Mouse (Mus musculus) kidney, postnatal 25 days (tissue): ENCODE data around the gene Ldlrap1.

Source experiments
- DNase-seq, 2 experiments: peaks; one replicate each; pipeline ENCODE4 v3.0.0; 2021; ENCODE audit warnings: mixed read lengths in 2 of 2

Ldlrap1 gene

DNA sequence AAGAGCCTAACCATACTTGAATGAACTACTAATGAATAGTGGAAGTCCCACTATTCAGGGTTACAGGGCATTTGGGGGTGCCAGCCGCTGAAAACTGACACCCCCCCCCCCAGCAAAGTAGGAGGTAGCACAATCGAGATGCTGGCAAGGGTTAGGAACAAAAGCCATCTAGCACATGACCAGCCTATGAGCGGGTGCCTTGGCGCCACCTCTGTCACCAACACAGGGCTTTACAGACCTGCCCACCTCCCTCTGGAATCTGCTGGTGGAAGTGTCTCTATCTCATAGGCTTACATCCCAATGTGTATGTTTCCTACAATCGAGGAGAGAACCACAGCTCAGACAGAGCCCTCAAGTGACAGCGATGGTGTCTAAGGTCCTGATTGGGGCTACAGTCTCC is 17.0 kb downstream of the Ldlrap1 start:
- no peak for DNase-seq

DNA sequence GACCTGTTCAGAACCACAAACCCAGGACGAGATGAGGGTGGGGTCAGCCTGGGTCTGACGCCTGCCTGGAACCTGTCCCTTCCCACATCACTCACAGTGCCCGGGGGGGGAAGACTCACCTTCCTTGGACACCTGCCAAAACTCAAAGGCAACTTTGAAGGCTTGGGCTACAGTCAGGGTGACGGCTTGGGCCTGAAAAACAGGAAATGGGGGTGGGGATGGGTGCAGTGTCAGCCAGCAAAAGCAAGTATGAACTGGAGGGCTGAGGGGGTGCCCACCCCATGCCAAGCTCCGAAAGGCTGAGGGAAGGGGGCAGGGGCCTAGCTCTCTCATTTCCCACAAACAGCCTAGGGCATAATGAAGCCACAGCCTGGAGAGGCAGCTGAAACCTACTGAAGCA is 17.6 kb downstream of the Ldlrap1 start:
- no peak for DNase-seq

DNA sequence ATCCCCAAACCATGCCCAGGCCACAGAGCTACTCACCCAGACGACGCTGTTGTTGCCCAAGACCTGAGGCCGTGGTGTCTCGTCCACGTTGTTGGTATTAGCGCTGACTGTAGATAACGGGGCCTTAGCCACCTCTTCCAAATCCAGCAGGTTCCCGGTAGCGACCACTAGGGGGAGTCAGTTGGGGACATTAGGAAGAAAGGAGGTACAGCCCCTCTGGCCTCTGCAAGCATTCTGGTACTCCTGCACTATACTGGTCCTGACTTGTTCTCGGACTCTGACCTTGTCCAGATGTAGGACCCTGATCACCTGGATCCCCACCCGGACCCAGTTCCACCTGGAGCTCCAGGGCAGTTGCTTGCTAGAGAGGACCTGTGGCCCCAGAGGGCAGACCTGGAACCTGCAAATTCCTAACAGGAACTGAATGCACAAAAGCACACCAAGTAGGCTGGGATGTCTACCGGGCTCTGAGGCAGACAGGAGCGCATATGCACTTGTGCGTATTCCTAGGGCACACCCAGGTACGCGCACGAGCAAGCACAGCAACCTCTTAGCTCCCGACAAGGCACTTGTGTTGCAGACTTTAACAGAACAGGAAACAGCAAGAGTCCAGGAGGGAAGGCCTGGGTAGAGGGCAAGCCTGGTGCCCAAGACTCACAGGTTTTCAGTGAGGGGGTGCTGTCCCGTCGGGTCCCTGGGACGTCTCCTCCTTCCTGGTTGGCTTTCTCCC is 18.4 kb downstream of the Ldlrap1 start:
- no peak for DNase-seq

DNA sequence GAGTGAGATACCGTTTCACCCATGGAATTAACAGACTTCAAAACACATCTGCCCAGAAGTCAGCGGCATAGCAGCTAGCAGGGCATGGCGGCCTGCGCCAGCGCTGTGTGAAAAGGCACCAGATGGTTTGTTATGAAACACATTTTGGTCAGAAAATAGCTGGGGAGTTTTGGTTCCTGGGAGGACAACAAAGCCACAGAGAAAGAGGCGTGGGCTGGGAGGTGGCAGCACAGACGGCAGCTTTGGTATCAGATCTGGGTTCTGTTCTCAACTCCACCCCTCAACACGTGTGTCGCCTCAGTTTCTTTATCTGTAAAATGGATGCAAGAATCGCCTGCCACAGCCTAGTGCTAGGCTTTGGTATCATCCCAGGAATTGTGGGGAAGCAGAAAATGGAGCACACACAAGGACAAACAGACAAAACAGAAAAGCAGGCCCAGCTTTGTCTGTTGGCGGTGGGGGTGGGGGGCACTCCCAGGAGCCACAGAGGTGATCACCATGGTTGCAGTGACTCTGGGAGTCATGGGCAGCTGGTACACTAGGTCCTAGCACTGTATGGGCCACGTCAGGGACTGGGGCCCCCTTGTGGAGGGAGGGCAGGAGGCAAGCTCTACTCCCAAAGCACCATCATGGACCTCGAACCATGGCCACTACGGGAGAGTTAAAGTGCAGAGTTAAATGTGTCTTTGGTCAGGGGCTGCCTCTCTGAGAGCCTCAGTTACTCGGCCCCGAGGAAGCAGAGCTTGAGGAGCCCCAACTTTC is 21.7 kb downstream of the Ldlrap1 start:
- DNase-seq: no peak

DNA sequence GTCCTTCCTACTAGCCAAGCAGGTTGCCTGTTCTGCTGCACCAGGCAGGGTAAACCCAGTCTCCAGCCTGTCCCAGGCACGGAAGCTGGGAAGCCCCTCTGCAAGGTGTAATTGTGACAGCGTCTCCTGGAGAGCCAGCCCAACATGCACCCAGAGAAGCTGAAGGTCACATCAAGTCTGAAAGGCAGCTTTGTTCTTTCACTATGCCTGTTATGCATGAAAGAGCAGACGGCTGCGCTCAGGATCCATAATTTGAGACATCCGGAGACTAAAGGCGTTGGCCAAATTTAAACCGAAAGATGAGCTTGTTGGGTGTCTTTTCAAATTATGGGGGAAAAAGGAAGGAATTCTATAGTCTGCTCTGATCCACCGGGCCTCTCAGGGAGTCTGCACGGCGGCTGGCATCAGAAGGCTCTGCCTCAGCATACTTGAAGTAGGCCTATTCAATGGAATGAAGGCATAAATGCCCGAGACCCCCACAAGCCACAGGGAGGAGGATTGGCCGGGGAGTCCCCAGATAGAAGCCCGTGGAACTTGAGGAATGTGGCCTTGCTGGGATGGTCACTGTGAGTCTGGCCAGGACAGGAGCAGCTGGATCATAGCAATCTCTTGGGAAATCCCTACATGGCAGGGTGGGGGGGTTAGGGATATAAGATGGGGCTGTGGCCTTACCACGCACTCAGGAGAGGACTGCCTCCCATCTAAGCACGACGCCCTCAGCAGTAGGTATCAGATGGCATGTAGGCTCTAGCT is 23.8 kb downstream of the Ldlrap1 start:
- no peak for DNase-seq

DNA sequence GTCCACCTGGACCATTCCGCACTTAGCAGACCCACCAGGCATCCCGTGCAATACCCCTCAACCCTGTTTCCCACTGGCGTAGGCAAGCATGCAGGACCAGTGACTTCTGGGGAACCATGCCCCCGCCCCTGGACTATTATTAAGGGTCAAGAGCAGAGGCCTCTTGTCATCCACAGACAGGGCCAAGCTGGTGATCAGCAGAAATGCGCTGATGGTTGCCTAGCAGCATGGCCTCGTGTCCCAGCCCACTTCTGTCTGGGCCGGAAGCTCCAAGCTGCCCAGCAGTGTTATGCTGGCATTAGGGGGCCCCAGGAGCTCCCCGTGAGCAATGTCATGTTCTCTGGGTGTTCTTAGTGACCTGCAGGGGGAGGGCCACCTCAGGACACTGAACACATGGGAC is 25.9 kb downstream of the Ldlrap1 start:
- peak; percentile 41 to 63 for DNase-seq

DNA sequence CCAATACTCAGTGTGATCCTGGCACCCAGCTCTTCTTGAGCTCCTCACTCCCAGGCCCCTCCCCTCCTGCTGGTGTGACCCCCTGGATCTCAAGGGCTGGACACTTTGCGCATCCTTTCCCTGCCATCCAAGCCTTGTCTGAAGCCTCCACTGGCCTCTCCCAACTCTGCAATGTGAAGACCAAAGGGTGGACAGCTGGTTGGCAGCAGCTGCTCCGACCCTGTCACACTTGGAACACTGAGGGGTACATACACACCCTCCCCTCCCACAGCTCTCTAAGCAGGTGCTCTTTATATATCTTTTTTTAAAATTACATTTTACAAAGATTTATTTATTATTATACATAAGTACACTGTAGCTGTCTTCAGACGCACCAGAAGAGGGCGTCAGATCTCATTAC is 27.6 kb downstream of the Ldlrap1 start:
- DNase-seq: no peak

DNA sequence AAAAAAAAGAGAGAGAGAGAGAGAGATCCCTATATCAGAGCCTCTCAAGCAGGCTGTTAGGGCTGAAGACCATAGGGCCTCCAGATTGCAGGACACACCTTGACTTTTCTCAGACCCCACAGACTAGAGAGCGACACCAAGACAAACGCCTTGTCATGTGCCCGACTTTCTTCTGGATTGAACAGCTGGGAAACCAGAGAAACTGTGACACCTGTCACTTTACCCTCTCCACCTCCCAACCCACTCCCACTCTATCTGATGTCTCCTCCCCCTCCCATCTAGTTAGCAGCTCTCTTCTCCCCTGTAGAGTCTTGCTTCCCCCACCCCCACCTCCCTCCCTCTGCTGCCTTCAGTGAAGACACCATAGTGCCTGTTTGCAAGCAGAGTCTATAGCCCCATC is 28.3 kb downstream of the Ldlrap1 start:
- DNase-seq: no peak

DNA sequence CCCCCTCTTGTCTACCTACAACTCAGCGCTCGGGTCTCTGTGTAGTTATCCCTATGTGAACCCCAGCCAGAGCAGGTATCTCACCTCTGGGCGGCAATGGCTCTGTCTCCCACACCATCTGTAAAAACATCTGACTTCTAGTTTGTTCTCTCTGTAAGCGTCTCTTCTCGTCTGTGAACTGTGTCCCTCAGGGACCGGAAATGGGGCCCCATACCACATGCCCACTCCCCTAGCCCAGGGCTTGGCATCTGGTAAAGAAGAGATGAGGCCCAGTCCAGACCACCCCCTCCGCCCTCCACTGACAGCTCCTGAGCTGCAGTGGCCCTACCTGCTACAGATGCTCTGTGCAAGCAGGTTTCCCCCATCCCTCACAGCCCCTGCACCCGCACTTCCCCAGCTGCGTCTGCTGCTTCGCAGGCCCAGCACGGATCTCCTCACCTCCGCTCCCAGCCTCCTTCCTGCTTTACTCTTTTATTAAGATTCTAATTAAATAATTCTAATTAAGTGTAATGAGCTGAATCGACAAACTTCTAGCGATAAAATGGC is 30.4 kb downstream of the Ldlrap1 start:
- no peak for DNase-seq

DNA sequence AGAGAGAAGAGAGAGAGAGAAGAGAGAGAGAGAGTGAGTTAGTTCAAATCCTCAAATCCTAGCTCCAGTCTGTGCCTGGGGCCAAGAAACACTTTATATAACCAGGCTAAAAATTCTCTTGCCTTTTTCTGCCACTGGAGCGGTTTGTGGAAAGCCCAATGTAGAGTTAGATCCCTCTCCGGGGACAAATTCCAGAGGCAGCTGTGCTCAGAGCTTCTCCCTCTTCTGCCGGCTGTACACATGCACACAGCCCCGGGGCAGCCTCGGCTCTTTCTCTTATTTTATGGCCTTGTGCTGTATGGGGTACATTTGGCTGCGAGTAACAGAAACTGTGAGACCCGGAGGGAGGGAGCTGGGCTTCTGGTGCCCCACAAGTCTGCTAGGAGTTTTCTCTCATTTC is 31.7 kb downstream of the Ldlrap1 start:
- no peak for DNase-seq

DNA sequence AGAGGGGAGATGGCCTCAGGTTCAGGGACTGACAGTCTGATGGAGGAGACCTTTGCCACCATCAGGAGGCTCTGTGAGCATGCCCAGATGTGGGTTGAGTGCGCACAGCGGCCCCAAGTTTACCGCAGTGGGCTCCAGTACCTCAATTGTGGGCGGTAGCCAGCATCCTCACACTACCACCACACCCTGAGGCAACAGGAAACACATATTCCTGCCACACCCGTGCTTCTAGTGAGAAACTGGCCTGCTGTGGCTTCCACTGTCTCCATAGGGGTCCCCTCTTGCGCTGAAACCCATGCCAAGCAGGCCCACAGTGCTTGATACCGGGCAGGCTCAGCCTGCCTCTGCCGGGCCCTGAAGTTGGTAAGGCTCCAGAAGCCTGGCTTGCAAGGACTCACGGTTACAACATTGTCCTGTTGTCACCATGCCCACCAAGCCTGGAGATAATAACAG is 33.2 kb downstream of the Ldlrap1 start:
- DNase-seq: peak in 1 of 2 experiments; percentile 55

DNA sequence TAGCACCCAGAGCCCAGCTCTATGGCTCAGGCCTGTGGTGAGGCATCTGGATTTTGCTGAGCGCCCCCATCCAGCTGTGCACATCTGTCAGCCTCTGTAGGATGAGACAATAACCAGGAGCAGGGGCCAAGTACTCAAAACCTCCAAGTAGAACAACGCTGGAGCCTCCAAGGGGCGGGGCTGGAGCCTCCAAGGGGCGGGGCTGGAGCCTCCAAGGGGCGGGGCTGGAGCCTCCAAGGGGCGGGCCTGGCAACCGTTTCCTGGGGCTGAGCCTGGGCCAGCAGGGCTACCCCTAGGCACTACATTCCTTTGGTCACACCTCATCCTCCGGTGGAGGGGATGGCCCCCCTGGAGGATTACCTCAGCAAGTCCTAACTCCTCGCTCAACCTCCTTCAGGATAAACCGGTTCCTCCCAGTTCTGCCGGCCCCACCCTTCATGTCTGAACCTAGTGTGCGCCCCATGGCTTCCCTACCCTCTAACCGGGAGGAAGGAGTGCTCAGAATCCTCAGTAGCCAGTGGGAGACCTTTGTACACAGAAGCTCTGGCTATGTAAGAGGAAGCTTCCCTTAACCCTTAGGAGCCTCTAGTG is 33.7 kb downstream of the Ldlrap1 start:
- DNase-seq: peak; percentile 55 to 76

DNA sequence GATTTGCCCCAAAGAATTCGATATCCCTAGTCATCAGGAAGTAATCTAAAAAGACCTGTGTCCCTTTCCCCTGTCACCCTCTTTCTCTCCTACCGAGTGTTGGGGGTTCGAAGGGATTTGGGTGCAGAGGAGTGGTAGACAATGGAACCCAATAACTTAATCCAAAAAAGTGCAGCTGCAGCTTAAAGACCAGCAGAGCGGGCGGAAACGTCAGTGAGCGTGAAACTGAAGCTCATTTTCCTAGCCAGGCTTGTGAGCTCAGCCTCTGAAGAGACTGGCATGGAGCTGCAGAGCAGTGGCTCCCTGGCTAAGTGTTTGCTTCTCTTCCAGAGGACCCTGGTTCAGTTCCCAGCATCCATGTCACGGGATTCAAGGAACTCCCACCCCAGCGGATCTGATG is 34.5 kb downstream of the Ldlrap1 start:
- DNase-seq: no peak

DNA sequence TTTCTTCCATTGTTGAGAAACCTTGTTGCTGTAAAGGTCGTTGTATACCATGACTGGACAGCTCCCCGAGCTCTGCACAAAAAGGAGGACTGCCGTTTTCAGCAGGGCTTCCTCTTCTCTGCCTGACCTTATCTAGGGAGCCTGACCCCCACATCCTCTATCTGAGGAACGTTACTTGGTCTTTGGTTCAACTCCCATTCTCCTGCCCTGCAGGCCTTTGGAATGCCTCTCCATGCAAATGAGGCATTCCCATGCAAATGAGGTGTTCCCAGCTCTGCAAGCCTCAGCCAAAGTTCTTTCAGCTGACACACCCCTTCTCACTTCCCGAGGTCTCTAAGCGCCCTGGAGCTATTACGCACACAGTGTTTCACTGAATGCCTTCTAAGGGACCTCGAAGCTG is 37.7 kb downstream of the Ldlrap1 start:
- DNase-seq: peak; percentile 52 to 70

DNA sequence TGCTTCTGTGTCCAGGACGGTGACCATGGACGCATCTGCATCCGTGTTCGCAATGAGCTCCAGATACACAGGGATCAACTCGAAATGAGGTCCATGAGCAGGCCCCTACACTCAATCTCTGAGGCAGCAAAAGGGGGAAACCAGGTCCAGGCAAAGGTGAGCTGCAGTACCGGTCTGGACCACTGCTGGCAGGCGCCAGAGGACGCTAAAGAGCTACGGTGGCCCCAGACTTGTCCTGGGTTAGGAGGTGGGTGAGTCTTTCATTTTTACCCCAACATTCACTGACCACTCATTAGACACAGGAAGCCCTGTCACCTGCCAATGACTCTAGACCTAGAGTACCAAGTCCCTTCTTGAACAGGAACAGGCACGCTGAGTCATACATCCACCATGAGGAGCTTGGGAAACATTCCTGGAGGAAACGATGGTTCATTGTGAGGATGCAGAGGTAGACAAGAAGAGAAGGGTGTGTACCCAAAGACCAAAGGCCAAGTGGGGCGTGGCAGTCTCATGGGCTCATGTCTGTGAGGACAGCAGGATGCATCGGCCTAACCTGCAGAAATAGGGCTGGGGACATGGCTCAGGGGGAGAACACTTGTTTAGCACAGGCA is 42.0 kb downstream of the Ldlrap1 start:
- DNase-seq: peak in 1 of 2 experiments; percentile 57

DNA sequence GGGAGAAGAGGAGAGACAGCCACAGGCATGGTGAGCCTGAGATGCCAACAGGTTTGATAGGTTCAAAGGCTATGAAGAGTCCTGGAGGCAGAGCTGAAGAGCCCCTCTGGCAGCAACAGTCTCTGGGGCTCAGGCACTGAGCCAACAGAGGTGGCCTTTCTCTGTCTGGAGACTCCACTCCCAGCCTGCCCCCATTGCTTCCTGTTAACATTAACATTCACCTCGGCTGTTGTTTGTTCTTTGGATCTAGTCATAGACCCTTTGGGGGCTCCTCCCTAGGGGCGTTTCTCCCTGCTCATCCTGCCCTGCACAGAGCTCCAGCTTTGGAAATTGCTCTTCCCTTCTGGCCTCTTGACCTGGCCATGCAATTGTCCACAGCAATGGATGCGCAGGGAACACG is 42.9 kb downstream of the Ldlrap1 start:
- DNase-seq: no peak

DNA sequence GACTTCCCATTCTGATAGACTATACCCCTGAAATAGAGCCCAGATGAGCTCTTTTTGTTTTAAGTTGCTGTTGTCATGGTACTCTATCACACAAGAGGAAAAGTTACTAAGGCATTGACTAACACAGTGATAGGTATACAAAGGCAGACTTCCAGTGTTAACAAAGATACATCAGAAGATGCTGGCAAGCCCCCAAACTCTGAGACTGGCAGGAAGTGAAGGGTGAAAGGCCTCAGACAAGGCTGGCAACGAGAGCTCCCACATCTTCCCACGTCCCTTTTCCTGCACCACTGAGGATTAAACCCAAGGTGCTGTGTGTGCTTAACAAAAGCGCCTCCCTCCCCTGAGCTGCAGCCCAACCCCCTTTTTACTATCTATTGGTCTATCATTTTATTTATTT is 44.6 kb downstream of the Ldlrap1 start:
- DNase-seq: peak in 1 of 2 experiments; percentile 49

DNA sequence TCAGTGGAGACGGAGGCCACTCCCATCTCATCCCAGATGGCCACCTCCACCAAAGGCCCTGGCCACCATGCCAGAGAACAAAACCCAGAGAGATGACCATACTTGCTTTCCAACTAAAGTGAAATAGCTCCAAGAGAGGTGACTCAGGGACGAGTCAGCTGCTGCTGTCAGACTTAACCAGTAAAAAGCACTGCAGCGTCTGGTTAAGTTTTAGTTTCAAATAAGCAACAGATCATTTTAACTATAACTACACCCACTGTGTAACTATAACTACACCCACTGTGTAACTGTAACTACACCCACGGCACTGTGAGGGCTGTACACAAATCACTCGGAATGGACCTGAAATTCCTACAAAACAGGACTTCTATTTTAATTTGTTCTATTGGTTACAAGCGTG is 46.7 kb downstream of the Ldlrap1 start:
- DNase-seq: no peak

DNA sequence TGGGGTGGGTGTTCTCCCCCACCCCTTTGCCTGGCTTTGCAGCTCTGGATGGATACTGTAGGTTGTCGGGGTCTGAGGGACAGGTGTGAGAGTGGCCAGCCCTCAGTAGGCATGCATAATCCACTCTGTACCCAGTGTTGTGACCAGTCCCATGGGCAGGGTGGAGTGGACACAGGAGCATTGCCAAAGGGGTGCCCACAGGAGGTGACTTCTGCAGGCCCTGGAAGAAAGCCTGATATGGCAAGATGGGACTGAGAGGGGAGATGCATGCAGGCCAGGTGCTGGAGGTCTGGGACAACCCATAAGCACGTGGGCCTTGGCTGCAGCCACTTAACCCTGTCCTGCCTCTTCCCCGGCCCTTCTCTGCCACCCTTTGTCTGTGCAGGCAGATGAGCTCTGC is 47.5 kb downstream of the Ldlrap1 start:
- DNase-seq: no peak

DNA sequence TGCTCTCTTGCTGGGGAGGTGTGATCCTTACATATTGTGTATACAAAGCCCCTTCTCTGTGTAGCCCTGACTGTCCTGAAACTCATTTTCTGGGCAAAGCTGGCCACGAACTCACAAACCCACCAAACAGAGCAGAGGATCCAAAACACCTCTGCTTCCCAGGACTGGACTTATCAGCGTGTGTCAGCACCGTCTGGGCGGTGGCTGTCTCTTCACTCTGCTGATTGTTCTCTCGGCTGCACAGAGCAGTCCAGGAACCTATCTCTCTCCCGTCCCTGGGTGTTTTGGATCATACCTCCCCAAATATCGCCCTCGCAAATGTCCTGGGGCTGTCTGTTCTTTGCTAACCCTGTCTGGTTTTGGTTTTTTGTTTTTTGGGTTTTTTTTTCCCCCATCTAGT is 48.3 kb downstream of the Ldlrap1 start:
- DNase-seq: no peak

DNA sequence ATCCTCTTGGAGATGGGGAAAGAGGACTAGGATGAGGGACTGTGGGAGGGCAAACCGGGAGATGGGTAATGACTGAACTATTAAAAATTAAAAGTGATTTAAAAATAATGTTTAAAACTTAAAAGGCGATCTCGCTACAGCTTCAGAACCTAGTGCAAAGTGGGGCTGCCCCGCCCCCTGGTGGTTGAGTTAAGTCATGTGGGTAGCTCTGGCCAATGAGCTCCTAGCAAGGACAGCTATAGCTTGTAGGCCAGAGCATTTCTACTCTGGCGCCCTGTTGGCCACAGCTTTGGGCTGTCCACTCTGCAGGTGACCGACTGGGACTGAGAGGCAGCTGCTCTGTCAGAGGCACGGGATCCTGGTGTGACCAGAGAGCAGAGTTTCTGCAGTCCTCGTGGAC is 53.9 kb downstream of the Ldlrap1 start:
- peak; percentile 86 to 90 for DNase-seq

DNA sequence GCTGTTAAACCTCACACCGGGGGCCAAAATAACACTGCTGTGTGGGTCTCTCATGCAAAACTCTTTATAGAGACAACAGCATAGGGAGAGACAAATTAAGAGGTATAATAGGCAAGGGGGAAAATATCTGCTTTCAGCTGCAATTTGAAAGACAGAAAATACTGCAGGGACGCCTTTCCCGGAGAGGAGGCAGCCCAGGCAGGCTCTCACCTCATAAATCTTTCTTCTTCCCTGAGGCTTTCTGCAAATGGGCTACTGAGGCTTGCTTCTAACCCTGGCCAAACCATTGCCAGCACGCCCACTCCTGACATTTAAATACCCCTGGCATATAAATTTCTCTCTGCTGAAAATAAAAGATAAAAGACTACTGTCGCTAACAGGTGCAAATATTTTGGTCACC is 62.5 kb downstream of the Ldlrap1 start:
- no peak for DNase-seq

DNA sequence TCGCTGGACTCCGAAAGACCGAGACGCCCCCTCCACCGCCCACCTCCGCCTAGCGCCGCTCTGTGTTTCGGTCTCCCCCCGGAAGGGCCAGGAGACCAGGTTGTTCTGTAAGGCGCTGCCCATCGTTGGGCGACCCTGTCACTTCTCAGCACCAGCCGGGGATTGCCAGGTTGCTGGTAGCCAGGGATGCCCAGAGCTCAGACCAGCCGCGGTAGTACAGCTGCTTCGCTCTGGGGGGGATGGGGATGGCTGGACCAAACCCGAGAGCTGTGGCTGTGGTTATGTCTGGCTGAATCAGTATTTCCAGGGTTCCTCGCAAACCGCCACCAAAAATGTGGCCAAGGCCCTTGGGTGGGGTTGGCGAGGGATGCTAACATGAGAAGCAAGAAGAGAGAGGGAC is 63.2 kb downstream of the Ldlrap1 start:
- no peak for DNase-seq
